Mouse (Mus musculus) erythroblast, embryonic 14.5 days (primary cell): ENCODE results near the gene Fgf7. TPM values are rescaled to one million over a fixed set of nuclear protein-coding genes. Genes with fewer than 3 reads are reported as not detected.

Source experiments
- H3K27me3 ChIP-seq: 2 replicates; pipeline ENCODE4 v1.6.1; 2012; ENCODE audit warnings: inconsistent platforms; ENCODE audit not compliant: control insufficient read depth
- H3K36me3 ChIP-seq: 2 replicates; pipeline ENCODE4 v1.6.1; 2012; ENCODE audit warnings: mild to moderate bottlenecking, inconsistent platforms; ENCODE audit not compliant: control insufficient read depth
- H3K4me1 ChIP-seq: 2 replicates; pipeline ENCODE4 v1.6.1; 2012; ENCODE audit warnings: inconsistent platforms; ENCODE audit not compliant: control insufficient read depth
- H3K4me3 ChIP-seq: replicated peaks from 2 replicates; pipeline ENCODE3; 2012; ENCODE audit warnings: moderate library complexity, mild to moderate bottlenecking, inconsistent platforms
- H3K9me3 ChIP-seq: 2 replicates; pipeline ENCODE4 v1.6.1; 2012; ENCODE audit warnings: low read length, inconsistent platforms, mixed read lengths; ENCODE audit not compliant: control insufficient read depth
- GATA1 ChIP-seq: IDR thresholded peaks from 2 replicates; pipeline ENCODE4 v1.6.1; 2012; ENCODE audit warnings: low read length, inconsistent platforms, mixed read lengths
- TAL1 ChIP-seq: IDR thresholded peaks from 3 replicates; pipeline ENCODE4 v1.6.1; 2012; ENCODE audit warnings: low read length, inconsistent platforms, mixed read lengths
- polyA plus RNA-seq: library from polyadenylated mRNA; stranded (reverse); fragments of >175 nt; gene quantifications from 2 replicates; pipeline ENCODE4 v1.2.3, GENCODE M21; 2012

The Fgf7 gene
- polyA plus RNA-seq, 1 experiment = not detected

DNA sequence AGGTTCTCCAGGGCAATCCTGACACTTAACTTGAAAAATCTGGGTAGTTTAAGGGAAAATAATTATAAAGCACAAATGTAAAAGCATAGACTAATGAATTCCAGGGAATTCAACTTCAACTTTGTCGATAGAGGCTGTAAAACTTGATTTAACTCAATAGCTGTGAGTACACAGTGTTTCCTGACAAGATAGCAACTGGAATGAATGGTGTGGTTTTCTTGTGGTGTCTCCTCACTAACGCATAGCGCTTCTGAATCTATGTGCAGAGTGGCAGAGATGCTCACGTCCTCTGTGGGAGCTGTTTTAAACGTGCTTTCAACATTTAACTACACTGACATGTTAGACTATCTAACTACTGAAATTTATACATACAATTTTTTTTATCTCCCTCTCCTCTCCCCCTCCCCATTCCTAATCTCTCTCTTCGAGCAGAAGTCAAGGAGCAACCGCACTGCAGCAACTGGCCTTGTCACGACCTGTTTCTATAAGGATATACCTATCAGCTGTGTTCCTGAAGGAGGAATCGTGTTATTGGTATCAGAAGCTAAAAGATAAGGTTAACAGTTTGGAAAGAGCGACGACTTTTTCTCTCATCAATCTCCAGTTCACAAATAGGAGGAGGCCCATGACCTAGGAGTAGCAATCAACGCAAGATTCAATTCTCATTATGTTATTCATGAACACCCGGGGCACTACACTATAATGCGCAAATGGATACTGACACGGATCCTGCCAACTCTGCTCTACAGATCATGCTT, 734 bp downstream of the Fgf7 start:
- TF ChIP-seq GATA1 = no peak
- TF ChIP-seq TAL1 = no peak
- no peaks in the 10 kb centered on the region for H3K9me3 ChIP-seq
- H3K36me3 ChIP-seq = no peaks in the 10 kb centered on the region
- no peak overlapping the region for H3K4me3 ChIP-seq
- H3K4me1 ChIP-seq = no peaks in the 10 kb centered on the region
- H3K27me3 ChIP-seq = no peaks in the 10 kb centered on the region

DNA sequence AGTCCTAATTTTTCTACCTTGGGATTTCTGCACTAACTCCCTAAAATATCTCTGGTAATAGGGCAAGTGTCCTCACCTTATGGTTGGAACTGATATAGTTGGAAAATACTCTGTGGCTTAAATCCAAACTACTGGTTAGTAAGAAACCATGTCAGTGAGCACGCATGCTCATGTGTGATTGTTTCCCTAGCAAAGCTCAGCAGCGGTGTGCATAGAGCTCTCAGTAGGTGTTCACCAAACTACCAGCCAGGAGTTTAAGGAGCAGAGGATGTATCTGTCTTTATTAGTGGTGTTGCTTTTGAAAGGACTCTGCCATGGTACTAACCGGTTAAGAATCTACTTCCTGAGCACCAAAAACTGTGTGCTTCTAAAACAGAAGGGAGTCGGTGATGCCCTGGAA, 1.7 kb downstream of the Fgf7 start:
- TF ChIP-seq GATA1 (no peak), TAL1 (no peak)
- Histone ChIP-seq H3K27me3 (no peaks in the 10 kb centered on the region), H3K36me3 (no peaks in the 10 kb centered on the region), H3K4me3 (no peak overlapping the region), H3K4me1 (no peaks in the 10 kb centered on the region), H3K9me3 (no peaks in the 10 kb centered on the region)

DNA sequence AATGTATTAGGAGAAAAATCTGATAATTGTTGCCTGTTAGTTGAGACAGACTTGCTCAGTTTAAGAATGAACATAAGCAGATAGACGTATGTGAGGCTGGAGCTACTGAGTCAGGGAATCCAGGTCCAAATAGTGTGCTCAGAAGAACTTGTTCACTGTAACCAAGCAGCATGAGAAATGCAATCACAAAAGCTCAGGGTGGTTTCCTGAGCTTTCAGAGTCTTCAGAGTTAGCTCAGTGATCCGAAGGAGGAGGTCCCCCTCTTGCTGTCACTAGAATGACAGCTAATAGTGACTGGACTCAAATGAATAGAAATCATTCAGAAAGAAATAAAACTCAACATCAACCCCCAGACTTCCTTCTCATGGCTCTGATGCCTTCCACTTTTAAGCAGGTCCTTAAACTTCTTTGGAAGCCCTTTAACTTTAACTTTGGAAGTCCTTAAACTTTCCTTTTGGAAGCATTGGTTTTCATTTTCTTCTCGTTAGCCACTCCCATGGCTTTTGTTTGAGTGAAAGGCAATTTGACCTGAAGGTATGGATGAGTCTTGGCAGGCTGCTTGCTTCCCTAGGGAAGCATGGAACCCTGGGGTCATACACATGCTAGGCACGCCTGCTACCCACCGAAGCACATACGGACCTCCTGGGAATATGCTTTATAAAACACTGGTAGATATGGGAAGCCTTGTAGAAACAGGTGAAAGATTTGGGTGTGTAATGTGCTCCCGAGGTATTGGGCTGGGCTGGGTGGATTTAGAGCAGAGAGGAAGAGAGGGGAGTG, 4.0 kb downstream of the Fgf7 start:
- Histone ChIP-seq H3K27me3 (no peaks in the 10 kb centered on the region), H3K4me3 (no peak overlapping the region), H3K9me3 (no peaks in the 10 kb centered on the region), H3K4me1 (no peaks in the 10 kb centered on the region), H3K36me3 (no peaks in the 10 kb centered on the region)
- no peak for TF ChIP-seq TAL1
- no peak for TF ChIP-seq GATA1

DNA sequence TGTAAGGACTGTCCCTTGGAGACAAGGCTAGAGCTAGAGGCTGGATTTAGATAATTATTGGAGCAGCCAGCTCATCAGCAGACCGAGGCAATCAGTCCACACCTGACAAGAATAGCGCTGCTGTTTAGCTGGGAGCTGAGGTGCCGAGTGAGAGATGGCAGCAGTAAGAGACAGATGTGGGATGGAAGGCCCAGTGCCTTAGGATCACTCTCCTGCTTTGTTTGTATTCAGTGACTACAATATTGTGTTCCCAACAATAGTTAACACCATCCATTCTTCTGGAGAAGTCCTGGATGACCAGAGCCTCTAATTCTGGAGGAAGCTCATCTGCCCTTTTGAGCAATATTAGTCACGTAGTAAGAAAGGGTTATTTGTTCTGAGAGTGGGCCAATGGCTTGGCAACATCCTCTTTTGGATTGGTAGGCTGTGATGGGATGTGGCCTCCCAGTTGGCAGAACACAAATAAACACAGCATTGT, 5.0 kb downstream of the Fgf7 start:
- Histone ChIP-seq H3K9me3 (no peaks in the 10 kb centered on the region), H3K27me3 (no peaks in the 10 kb centered on the region), H3K36me3 (no peaks in the 10 kb centered on the region), H3K4me3 (no peak overlapping the region), H3K4me1 (no peaks in the 10 kb centered on the region)
- TF ChIP-seq GATA1 (no peak), TAL1 (no peak)

DNA sequence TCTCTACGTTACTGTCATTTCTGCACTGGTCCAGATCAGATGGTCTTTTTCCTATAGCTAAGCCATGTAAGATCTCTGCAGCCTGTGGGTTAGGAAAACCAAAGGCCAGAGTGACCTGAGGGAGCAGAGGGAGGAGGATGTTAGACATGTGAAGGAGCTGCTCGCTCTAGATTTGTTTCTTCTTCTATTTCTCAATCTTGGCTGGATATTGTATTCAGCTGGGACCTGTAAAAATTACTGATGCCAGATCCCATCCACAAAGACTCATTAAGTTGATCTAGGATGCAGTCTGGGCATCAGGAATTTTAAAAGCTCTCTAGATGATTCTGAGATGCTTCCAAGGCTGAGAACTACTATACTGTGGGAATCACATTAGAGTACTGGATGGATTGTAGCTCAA, 6.2 kb downstream of the Fgf7 start:
- TF ChIP-seq GATA1 = no peak
- no peak for TF ChIP-seq TAL1
- Histone ChIP-seq H3K4me1 (no peaks in the 10 kb centered on the region), H3K4me3 (no peak overlapping the region), H3K27me3 (no peaks in the 10 kb centered on the region), H3K9me3 (no peaks in the 10 kb centered on the region), H3K36me3 (no peaks in the 10 kb centered on the region)

DNA sequence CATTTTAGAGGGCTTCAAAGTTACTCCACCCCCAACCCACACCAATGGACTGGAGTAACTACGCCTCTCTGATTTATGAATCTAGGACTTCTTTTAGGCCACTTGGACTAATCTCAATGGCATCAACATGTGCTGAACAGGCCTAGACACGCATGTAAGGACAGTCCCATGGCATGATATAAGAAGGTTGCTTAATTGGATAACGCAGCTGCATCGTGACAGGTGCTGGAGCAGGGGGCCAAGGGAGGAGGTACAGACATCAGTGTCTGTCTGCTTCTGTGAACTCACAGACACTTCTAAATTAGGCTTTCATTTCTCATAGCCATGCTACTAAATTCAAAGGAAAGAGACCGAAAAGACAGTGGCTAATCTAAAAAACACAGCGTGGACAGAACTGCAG, 6.8 kb downstream of the Fgf7 start:
- Histone ChIP-seq H3K36me3 (no peaks in the 10 kb centered on the region), H3K27me3 (no peaks in the 10 kb centered on the region), H3K9me3 (no peaks in the 10 kb centered on the region), H3K4me1 (no peaks in the 10 kb centered on the region), H3K4me3 (no peak overlapping the region)
- no peak for TF ChIP-seq GATA1
- no peak for TF ChIP-seq TAL1

DNA sequence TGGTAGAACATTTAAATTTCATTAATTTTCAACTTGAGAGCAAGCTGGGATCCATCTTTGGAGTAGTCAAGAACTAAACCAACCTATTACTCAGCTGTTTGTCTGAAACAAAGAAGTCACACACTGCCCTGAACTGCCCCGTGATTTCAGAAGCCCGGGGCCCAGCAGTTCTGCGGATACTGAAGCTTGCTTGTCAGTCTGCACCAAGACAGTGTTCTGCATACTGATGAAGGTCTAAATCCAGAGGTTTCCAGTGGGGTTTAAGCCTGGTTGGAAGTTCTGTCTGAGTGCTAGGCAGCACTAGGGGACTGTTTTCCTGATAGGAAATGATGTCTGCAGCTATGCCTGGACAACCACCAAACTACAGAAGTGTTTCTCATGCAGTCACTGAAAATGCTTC, 8.2 kb downstream of the Fgf7 start:
- no peaks in the 10 kb centered on the region for H3K36me3 ChIP-seq
- no peak overlapping the region for H3K4me3 ChIP-seq
- H3K4me1 ChIP-seq = no peaks in the 10 kb centered on the region
- no peaks in the 10 kb centered on the region for H3K27me3 ChIP-seq
- H3K9me3 ChIP-seq = no peaks in the 10 kb centered on the region
- TF ChIP-seq GATA1 (no peak), TAL1 (no peak)

DNA sequence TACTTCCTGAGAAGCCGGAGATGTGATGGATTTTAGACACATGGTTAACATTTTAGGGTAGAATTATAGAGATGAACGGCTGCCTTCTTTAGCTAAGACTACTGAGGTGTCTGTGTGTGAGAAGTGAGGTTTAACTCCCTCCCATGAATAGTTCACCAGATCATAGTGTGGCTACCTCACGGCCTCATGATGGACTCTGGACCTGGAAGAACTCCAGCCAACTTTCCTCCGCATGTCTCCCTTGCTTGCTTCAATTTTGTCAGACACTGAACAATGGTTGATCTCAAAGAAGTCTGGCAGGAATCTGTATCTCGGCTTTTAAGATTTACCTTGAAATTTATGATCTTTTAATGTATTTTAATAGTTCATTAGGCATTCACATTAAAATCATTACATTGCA, 11.2 kb downstream of the Fgf7 start:
- TF ChIP-seq GATA1 = no peak
- no peak for TF ChIP-seq TAL1
- Histone ChIP-seq H3K4me3 (no peak overlapping the region), H3K27me3 (no peaks in the 10 kb centered on the region), H3K4me1 (no peaks in the 10 kb centered on the region), H3K9me3 (no peaks in the 10 kb centered on the region), H3K36me3 (no peaks in the 10 kb centered on the region)

DNA sequence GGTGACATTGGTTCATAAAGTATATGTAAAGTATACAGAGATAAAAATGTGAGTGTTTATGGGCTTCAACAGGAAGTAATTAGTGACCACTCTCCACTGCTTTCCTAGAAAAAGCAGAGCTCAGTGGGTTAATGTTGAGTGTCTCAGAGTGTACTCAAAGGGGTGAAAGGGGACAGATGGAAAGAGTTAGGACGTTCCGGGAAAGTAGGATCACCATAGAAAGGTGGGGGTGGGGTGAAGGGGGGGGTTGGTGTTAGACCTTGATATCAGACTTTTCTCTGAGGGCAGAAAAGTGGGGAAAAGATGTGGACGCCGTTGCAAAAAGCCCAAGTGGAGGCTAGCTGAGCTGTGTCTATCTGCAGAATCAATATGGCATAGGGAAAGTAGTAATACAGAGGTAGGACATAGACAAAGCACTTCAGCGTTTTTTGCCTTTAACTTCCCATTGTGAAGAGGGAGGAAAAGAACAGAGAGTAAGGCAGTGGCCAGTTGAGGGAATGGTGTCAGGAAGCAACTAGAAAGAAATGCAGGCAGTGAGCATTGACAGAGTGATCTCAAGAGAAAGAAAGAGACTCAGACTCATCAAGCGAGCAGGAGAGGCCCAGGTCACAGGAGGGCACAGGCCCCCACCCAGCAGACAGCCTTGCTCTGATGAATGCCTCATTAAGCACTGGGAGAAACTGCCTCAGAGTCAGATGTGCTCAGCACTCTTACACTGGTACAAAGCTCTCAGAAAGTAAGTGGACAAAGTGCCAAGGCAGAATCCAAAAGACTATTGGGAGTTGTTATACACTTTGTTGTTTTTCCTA, 18.5 kb downstream of the Fgf7 start:
- H3K36me3 ChIP-seq = no peaks in the 10 kb centered on the region

More for the DNA sequence above, 18.5 kb downstream of the Fgf7 start:
- TF ChIP-seq TAL1 (no peak), GATA1 (no peak)
- Histone ChIP-seq H3K4me1 (no peaks in the 10 kb centered on the region), H3K9me3 (no peaks in the 10 kb centered on the region), H3K4me3 (no peak overlapping the region), H3K27me3 (no peaks in the 10 kb centered on the region)
